Mouse (Mus musculus): ENCODE results near the gene Vps35l. TPM values are rescaled to one million over a fixed set of nuclear protein-coding genes. Genes with fewer than 3 reads are reported as not detected.

Gene Vps35l
- polyA plus RNA-seq, 1 experiment from 2014 or later, result 73.7 TPM

- Histone ChIP-seq H3K9ac (replicated peaks) (no peak overlapping the region), H3K36me3 (no peaks in the 10 kb centered on the region), H3K4me3 (replicated peaks) (no peak overlapping the region), H3K9me3 (no peaks in the 10 kb centered on the region), H3K27ac (0 out of 2 replicates have a peak overlapping the region, but pooled peaks have one; percentile 1), H3K27me3 (no peaks in the 10 kb centered on the region), H3K4me1 (replicated peaks) (peaks cover 10% of the 10 kb centered on the region; the same call in 1 of the 2 replicates), H3K4me2 (no peak overlapping the region)
- ATAC-seq (ENCODE audit: insufficient number of reproducible peaks, insufficient read depth, low FRiP score, low TSS enrichment, low read depth), result no peak
- 43% methylated on average over 6 of the region's 6 CpGs for WGBS
Observed at GRCm38 (mm10) chr7:118887303-118888055, 147.5 kb downstream of the Vps35l start.

GRCm38 (mm10) chr7:118889046-118889680, 149.1 kb downstream of the Vps35l start:
- no peaks in the 10 kb centered on the region for H3K9me3 ChIP-seq
- H3K36me3 ChIP-seq, result no peaks in the 10 kb centered on the region
- no peak overlapping the region for H3K4me3 ChIP-seq (replicated peaks)
- no peak overlapping the region for H3K27ac ChIP-seq
- WGBS, result 26% methylated on average over 3 of the region's 3 CpGs
- no peaks in the 10 kb centered on the region for H3K27me3 ChIP-seq
- ATAC-seq (ENCODE audit: insufficient number of reproducible peaks, insufficient read depth, low FRiP score, low TSS enrichment, low read depth), result no peak
- H3K4me2 ChIP-seq, result no peak overlapping the region
- peaks cover 10% of the 10 kb centered on the region; the same call in 1 of the 2 replicates for H3K4me1 ChIP-seq (replicated peaks)
- H3K9ac ChIP-seq (replicated peaks), result no peak overlapping the region

Other genes starting within 250 kb of the Vps35l start
- gene Itpripl2, start 248.3 kb upstream of the Vps35l start, polyA plus RNA-seq (2016; fragmentation: Nextera tagmentation; extraction: Ambion mirVana), result 4.6 and 5.0 TPM in 2 replicates
- gene Coq7, start 206.9 kb upstream of the Vps35l start, polyA plus RNA-seq (2016; fragmentation: Nextera tagmentation; extraction: Ambion mirVana), result 86.6 and 95.2 TPM in 2 replicates
- 4.0 and 4.8 TPM in 2 replicates for gene Tmc7, start 155.5 kb upstream of the Vps35l start, polyA plus RNA-seq (2016; fragmentation: Nextera tagmentation; extraction: Ambion mirVana)
- not detected in 2 replicates for gene Tmc5, start 142.9 kb upstream of the Vps35l start, polyA plus RNA-seq (2016; fragmentation: Nextera tagmentation; extraction: Ambion mirVana)
- gene Gde1, start 34.4 kb upstream of the Vps35l start, polyA plus RNA-seq (2016; fragmentation: Nextera tagmentation; extraction: Ambion mirVana), result 67.7 and 72.7 TPM in 2 replicates
- 31.8 and 33.2 TPM in 2 replicates for gene Ccp110, start 27.7 kb upstream of the Vps35l start, polyA plus RNA-seq (2016; fragmentation: Nextera tagmentation; extraction: Ambion mirVana)
- 2.3 and 2.8 TPM in 2 replicates for gene Iqck, start 115.5 kb downstream of the Vps35l start, polyA plus RNA-seq (2016; fragmentation: Nextera tagmentation; extraction: Ambion mirVana)
- 114 and 126 TPM in 2 replicates for gene Knop1, start 116.0 kb downstream of the Vps35l start, polyA plus RNA-seq (2016; fragmentation: Nextera tagmentation; extraction: Ambion mirVana)